Mouse (Mus musculus): ENCODE results near the gene Dnajc11.

The Dnajc11 gene

GRCm38 (mm10) chr4:152010707-152011134 is 77.2 kb downstream of the Dnajc11 start:
- peak; percentile 50 for DNase-seq

- DNase-seq: no peak
These were observed 77.8 kb downstream of the Dnajc11 start for GRCm38 (mm10) chr4:152011171-152011760.

- no peak for DNase-seq
These were observed 78.6 kb downstream of the Dnajc11 start for GRCm38 (mm10) chr4:152012109-152012508.

- peak; percentile 68 for DNase-seq
These were observed 79.7 kb downstream of the Dnajc11 start for GRCm38 (mm10) chr4:152013036-152013813.

GRCm38 (mm10) chr4:152019073-152019472 is 85.6 kb downstream of the Dnajc11 start:
- no peak for DNase-seq

GRCm38 (mm10) chr4:152020024-152020423 is 86.5 kb downstream of the Dnajc11 start:
- no peak for DNase-seq

- no peak for DNase-seq
These were observed 88.1 kb downstream of the Dnajc11 start for GRCm38 (mm10) chr4:152021568-152022097.

GRCm38 (mm10) chr4:152022506-152022905 is 89.0 kb downstream of the Dnajc11 start:
- no peak for DNase-seq

- no peak for DNase-seq
These were observed 91.0 kb downstream of the Dnajc11 start for GRCm38 (mm10) chr4:152024525-152024924.

- no peak for DNase-seq
These were observed 93.4 kb downstream of the Dnajc11 start for GRCm38 (mm10) chr4:152026751-152027508.

- peak; percentile 97 for DNase-seq
These were observed 94.0 kb downstream of the Dnajc11 start, which contains the start of gene Zbtb48 for GRCm38 (mm10) chr4:152027524-152027923. TSS of gene Zbtb48 (minus strand) at chr4:152027671.

GRCm38 (mm10) chr4:152028456-152028855 is 95.0 kb downstream of the Dnajc11 start:
- DNase-seq: no peak

GRCm38 (mm10) chr4:152029087-152029486 is 95.6 kb downstream of the Dnajc11 start:
- DNase-seq: no peak

GRCm38 (mm10) chr4:152029997-152030396 is 96.5 kb downstream of the Dnajc11 start:
- no peak for DNase-seq
